In genomic region chr10:105238291-105238690, GRCm38 (mm10) we compare ENCODE assay signal across 8 mouse cellular contexts.
A peak's percentile ranks its signal among the peaks of the same experiment; 100 is the strongest.
DNase-seq lines count a peak whose midpoint lies in the region; ATAC-seq and TF ChIP-seq lines count a peak whose summit lies in the region.
"Not testable (repeated sequence)": the region's sequence is repeated elsewhere in the genome, so short reads cannot be mapped to it uniquely, and the experiment has no call there.

No protein-coding gene starts in this region.

- not testable (repeated sequence) for H3K27me3 ChIP-seq in forebrain, postnatal 0 days (ENCODE audit: insufficient read depth, low read length); hindbrain, embryonic 10.5 days (ENCODE audit: insufficient read depth, poor library complexity, severe bottlenecking); midbrain, embryonic 11.5 days (ENCODE audit: control insufficient read depth, insufficient read depth, low read length); spleen, adult 2 months (ENCODE audit: control insufficient read depth, insufficient read depth, low read length)

- TF ChIP-seq POLR2A in spleen, adult 2 months (IDR thresholded peaks at IDR 0.05; ENCODE audit: low read depth, low read length): not testable (repeated sequence)

- not testable (repeated sequence) for H3K27ac ChIP-seq in forebrain, postnatal 0 days (ENCODE audit: low read depth, low read length); hindbrain, embryonic 10.5 days; midbrain, embryonic 11.5 days (ENCODE audit: low read depth, low read length); spleen, adult 2 months (ENCODE audit: insufficient read depth, low read length)

- H3K9me3 ChIP-seq in forebrain, postnatal 0 days (ENCODE audit: low read length); hindbrain, embryonic 10.5 days; midbrain, embryonic 11.5 days (ENCODE audit: control insufficient read depth, low read length): not testable (repeated sequence)

- ATAC-seq in forebrain, postnatal 0 days; midbrain, embryonic 11.5 days (ENCODE audit: low FRiP score): not testable (repeated sequence)

- DNase-seq in Muller cell, postnatal 12 days (ENCODE audit: inconsistent ontology term): peak; percentile 51
- DNase-seq in c-Kit-positive CD71-positive TER-119-negative erythroid progenitor cells, embryonic 14.5 days (ENCODE audit: low read depth): peak; percentile 24
- peak; percentile 35 for DNase-seq in forebrain, postnatal 0 days
- DNase-seq in hindbrain, embryonic 10.5 days (ENCODE audit: low spot score): peak; percentile 76
- peak; percentile 20 to 37 for DNase-seq in left cerebral cortex, postnatal 25 days (ENCODE audit: low spot score in 2 of 2)
- DNase-seq in midbrain, embryonic 11.5 days (ENCODE audit: low spot score, missing footprints): peak; percentile 94
- DNase-seq in spleen, adult 2 months (ENCODE audit: low read depth in 1 of 2, low spot score in 2 of 2): peak; percentile 13 to 22
- DNase-seq in urinary bladder, postnatal 25 days (ENCODE audit: low spot score): peak; percentile 65

- not testable (repeated sequence) for TF ChIP-seq CTCF in forebrain, postnatal 0 days (IDR thresholded peaks at IDR 0.05; ENCODE audit: low read depth); spleen, adult 2 months (IDR thresholded peaks at IDR 0.05; ENCODE audit: extremely low read depth, insufficient read depth, insufficient read length, insufficient replicate concordance)

- H3K4me2 ChIP-seq in forebrain, postnatal 0 days (ENCODE audit: low read depth); midbrain, embryonic 11.5 days: not testable (repeated sequence)

- not testable (repeated sequence) for H3K4me1 ChIP-seq in forebrain, postnatal 0 days (ENCODE audit: insufficient read depth); hindbrain, embryonic 10.5 days (replicated peaks); midbrain, embryonic 11.5 days (ENCODE audit: control insufficient read depth, insufficient read depth, low read length); spleen, adult 2 months (ENCODE audit: control insufficient read depth, insufficient read depth, insufficient read length)

- not testable (repeated sequence) for H3K36me3 ChIP-seq in forebrain, postnatal 0 days (ENCODE audit: insufficient read depth); hindbrain, embryonic 10.5 days; midbrain, embryonic 11.5 days (ENCODE audit: control insufficient read depth, insufficient read depth, low read length); spleen, adult 2 months (ENCODE audit: control insufficient read depth, insufficient read depth, low read length)

- H3K9ac ChIP-seq in forebrain, postnatal 0 days; midbrain, embryonic 11.5 days (ENCODE audit: low read length): not testable (repeated sequence)

- intact Hi-C loops in left cerebral cortex, postnatal 25 days (cut with DNase I): not testable (repeated sequence)

- not testable (repeated sequence) for H3K4me3 ChIP-seq in forebrain, postnatal 0 days (ENCODE audit: low read depth, low read length); hindbrain, embryonic 10.5 days; midbrain, embryonic 11.5 days (ENCODE audit: low read depth, low read length); spleen, adult 2 months (ENCODE audit: extremely low read depth, insufficient read depth, insufficient read length)

- 91% methylated on average over 22 of the region's 22 CpGs for WGBS in forebrain, postnatal 0 days
- 85% methylated on average over 22 of the region's 22 CpGs for WGBS in hindbrain, embryonic 10.5 days
- WGBS in midbrain, embryonic 11.5 days: 92% methylated on average over 22 of the region's 22 CpGs
- WGBS in spleen, adult 2 months: 80% methylated on average over 22 of the region's 22 CpGs

Comparison
In these comparisons a context has a peak if more than half of its experiments do, and no peak if none do; other contexts are left out.
1. DNase-seq: peak in every context shown above with its lines; median percentile 94 in midbrain, embryonic 11.5 days; 76 in hindbrain, embryonic 10.5 days; 65 in urinary bladder, postnatal 25 days; 51 in Muller cell, postnatal 12 days; 35 in forebrain, postnatal 0 days; 28 in left cerebral cortex, postnatal 25 days; 24 in c-Kit-positive CD71-positive TER-119-negative erythroid progenitor cells, embryonic 14.5 days; 18 in spleen, adult 2 months.